Mouse (Mus musculus) liver, adult 2 months (tissue): ENCODE data around the gene Ankmy2. TPM values are rescaled to one million over a fixed set of nuclear protein-coding genes. Genes with fewer than 3 reads are reported as not detected.

Experiments used
- DNase-seq: peaks from one replicate; pipeline ENCODE4 v3.0.0-alpha.2; 2011; ENCODE audit warnings: low read depth, low spot score; ENCODE audit errors: extremely low read depth
- H3K27ac ChIP-seq: fragments of 200-500 bp; replicated peaks from 2 replicates; pipeline ENCODE4 v1.5.1; 2012; ENCODE audit warnings: low read depth, mild to moderate bottlenecking, control low read depth, inconsistent platforms, low read length; ENCODE audit not compliant: insufficient read depth
- H3K27me3 ChIP-seq: fragments of 200-500 bp; 2 replicates; pipeline ENCODE4 v1.6.1; 2012; ENCODE audit warnings: mild to moderate bottlenecking, moderate library complexity, low read length, inconsistent platforms; ENCODE audit not compliant: control insufficient read depth, insufficient read depth
- H3K36me3 ChIP-seq: fragments of 200-500 bp; 2 replicates; pipeline ENCODE4 v1.6.1; 2012; ENCODE audit warnings: low read length, inconsistent platforms; ENCODE audit not compliant: control insufficient read depth, insufficient read depth
- H3K4me1 ChIP-seq: fragments of 200-500 bp; 2 replicates; pipeline ENCODE4 v1.6.1; 2011; ENCODE audit warnings: low read length; ENCODE audit not compliant: control insufficient read depth, insufficient read depth
- H3K4me3 ChIP-seq: fragments of 200-500 bp; 2 replicates; pipeline ENCODE4 v1.5.1; 2011; ENCODE audit warnings: low read depth, mild to moderate bottlenecking, control low read depth, low read length, moderate library complexity; ENCODE audit not compliant: insufficient read depth
- H3K79me2 ChIP-seq: fragments of 200-500 bp; 2 replicates; pipeline ENCODE4 v1.6.1; 2012; ENCODE audit warnings: inconsistent platforms, mild to moderate bottlenecking, low read length, moderate library complexity; ENCODE audit not compliant: control insufficient read depth, insufficient read depth
- H3K9ac ChIP-seq: fragments of 200-500 bp; 2 replicates; pipeline ENCODE4 v1.6.1; 2012; ENCODE audit warnings: low read depth, mild to moderate bottlenecking, control low read depth, inconsistent platforms, low read length
- CTCF ChIP-seq: fragments of 200-500 bp; IDR thresholded peaks from 2 replicates; pipeline ENCODE4 v1.5.1; 2011; ENCODE audit warnings: low read depth, low read length, control low read depth
- POLR2A ChIP-seq: fragments of 200-500 bp; IDR thresholded peaks from 2 replicates; pipeline ENCODE4 v1.6.1; 2011; ENCODE audit warnings: low read length, control low read depth; ENCODE audit not compliant: insufficient read depth; ENCODE audit errors: extremely low read depth
- WGBS: fragments of 180-500 bp; shearing (Covaris S2); methylation state at CpG from one replicate; pipeline ENCODE4 v1.1.7; 2018; 5-methylcytosine and 5-hydroxymethylcytosine counted together
- polyA plus RNA-seq: library from polyadenylated mRNA; depleted of rRNA; stranded (reverse); fragments of >200 nt; gene quantifications from 2 replicates; pipeline ENCODE4 v1.2.3, GENCODE M21; 2012
- total RNA-seq: library from RNA; depleted of rRNA; stranded (reverse); fragments of >200 nt; gene quantifications from 2 replicates; pipeline ENCODE4 v1.2.3, GENCODE M21; 2014

Ankmy2 gene
- total and polyA plus RNA-seq, 2 experiments, result 3.4 to 7.9 TPM

GRCm38 (mm10) chr12:36150265-36150664 lies 6.6 kb upstream of the Ankmy2 start:
- Histone ChIP-seq H3K27me3 (no peaks in the 10 kb centered on the region), H3K9ac (no peak overlapping the region), H3K27ac (no peak overlapping the region), H3K4me3 (no peak overlapping the region), H3K79me2 (no peaks in the 10 kb centered on the region), H3K4me1 (peaks cover 4% of the 10 kb centered on the region), H3K36me3 (no peaks in the 10 kb centered on the region)
- no peak for TF ChIP-seq CTCF
- 55% methylated on average over 2 of the region's 2 CpGs for WGBS
- peak; percentile 55 for DNase-seq

DNA sequence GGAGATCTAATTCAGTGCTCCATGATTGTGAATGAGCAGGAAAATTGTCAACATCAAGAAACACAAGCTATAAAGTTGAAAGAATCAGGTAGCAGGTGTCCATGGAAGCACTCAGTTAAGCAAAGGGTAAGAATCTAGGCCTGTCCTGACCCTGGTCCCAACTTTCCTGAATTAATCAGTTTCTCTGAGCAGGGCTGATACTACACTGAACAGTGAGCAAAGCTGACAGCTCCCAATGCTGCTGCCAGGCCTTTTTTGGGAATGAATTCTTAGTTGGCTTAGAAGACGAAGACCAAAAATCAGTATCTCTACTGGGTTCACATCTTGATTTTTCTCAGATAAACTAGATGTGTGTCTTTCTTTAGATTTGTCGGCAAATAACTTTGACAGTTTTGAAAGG lies 6.2 kb upstream of the Ankmy2 start:
- WGBS, result 96% methylated on average over 2 of the region's 2 CpGs
- Histone ChIP-seq H3K4me3 (no peak overlapping the region), H3K4me1 (peaks cover 8% of the 10 kb centered on the region), H3K27me3 (no peaks in the 10 kb centered on the region), H3K36me3 (no peaks in the 10 kb centered on the region), H3K9ac (no peak overlapping the region), H3K27ac (no peak overlapping the region), H3K79me2 (no peaks in the 10 kb centered on the region)
- TF ChIP-seq CTCF (no peak), POLR2A (no peak)
- no peak for DNase-seq

DNA sequence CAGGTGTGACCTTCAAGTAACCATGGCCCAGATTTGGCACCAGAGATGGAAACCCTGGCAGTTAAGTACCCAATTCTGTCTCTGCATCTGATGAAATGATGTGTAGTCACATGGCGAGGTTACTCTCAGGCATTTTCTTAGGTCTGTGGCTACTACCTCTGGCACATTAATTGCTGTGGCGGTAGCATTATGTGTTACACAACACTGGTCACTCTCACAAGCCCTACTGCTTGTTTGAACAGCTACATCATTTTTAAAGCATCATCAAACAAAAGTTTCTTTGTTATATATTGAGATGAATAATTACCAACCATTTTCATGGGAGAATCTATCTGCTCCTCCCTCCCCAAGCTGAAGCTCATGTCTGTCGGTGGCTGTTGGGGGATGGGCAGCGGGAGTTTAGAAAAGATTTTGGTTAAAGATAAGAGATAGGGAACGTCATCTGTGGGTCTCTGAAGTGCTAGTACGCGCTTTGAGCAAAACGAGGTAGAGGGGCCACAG lies 1.7 kb upstream of the Ankmy2 start:
- no peaks in the 10 kb centered on the region for H3K36me3 ChIP-seq
- no peak overlapping the region for H3K4me3 ChIP-seq
- DNase-seq, result peak; percentile 44
- no peaks in the 10 kb centered on the region for H3K27me3 ChIP-seq
- 0 out of 2 replicates have a peak, but pooled peaks cover 3% of the 10 kb centered on the region for H3K79me2 ChIP-seq
- H3K4me1 ChIP-seq, result peaks cover 14% of the 10 kb centered on the region
- H3K9ac ChIP-seq, result no peak overlapping the region
- H3K27ac ChIP-seq, result no peak overlapping the region
- 7% methylated on average over 8 of the region's 8 CpGs for WGBS
- TF ChIP-seq CTCF, result no peak
- TF ChIP-seq POLR2A, result no peak

GRCm38 (mm10) chr12:36156101-36156636 lies 745 bp upstream of the Ankmy2 start:
- Histone ChIP-seq H3K36me3 (no peaks in the 10 kb centered on the region), H3K27me3 (no peaks in the 10 kb centered on the region), H3K4me1 (peaks cover 12% of the 10 kb centered on the region), H3K27ac (peak overlapping the region; percentile 32), H3K4me3 (peak overlapping the region; percentile 91), H3K79me2 (peaks cover 3% of the 10 kb centered on the region; the same call in 1 of the 2 replicates), H3K9ac (peak overlapping the region; percentile 89)
- DNase-seq, result peak; percentile 14
- no peak for TF ChIP-seq POLR2A
- TF ChIP-seq CTCF, result no peak
- WGBS, result under 1% methylated on average over 33 of the region's 33 CpGs

DNA sequence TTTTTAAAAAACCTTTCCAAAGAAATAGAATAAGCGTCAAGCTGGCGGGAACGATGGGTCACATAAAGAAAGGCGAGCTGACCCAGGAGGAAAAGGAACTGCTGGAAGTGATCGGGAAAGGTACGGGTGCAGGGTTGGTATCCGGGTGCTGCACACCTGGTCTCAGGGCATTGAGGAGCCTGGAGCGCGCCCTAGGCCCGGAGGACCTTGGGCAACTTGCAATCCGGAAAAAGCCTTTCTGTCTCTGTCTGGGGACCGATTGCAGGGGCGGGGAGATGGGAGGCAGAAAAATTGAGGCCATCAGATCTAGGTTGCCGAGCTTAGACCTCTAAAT lies 357 bp downstream of the Ankmy2 start:
- TF ChIP-seq CTCF, result no peak
- TF ChIP-seq POLR2A, result no peak
- H3K79me2 ChIP-seq, result peaks cover 3% of the 10 kb centered on the region; the same call in 1 of the 2 replicates
- H3K27ac ChIP-seq, result peak overlapping the region; percentile 77
- peak; percentile 78 for DNase-seq
- H3K36me3 ChIP-seq, result no peaks in the 10 kb centered on the region
- H3K4me3 ChIP-seq, result peak overlapping the region; percentile 70
- H3K9ac ChIP-seq, result peak overlapping the region; percentile 63
- H3K4me1 ChIP-seq, result peaks cover 12% of the 10 kb centered on the region
- no peaks in the 10 kb centered on the region for H3K27me3 ChIP-seq
- WGBS, result under 1% methylated on average over 14 of the region's 14 CpGs

- Histone ChIP-seq H3K27ac (peak within 1 kb of the TSS; percentile 77), H3K79me2 (peaks cover 3% of the 10 kb centered on the region; the same call in 1 of the 2 replicates), H3K4me3 (peak within 1 kb of the TSS; percentile 70), H3K9ac (peak within 1 kb of the TSS; percentile 63), H3K36me3 (no peaks in the 10 kb centered on the region), H3K4me1 (peaks cover 12% of the 10 kb centered on the region), H3K27me3 (no peaks in the 10 kb centered on the region)
- WGBS, result 2% methylated on average over 26 of the region's 26 CpGs
- no peak for TF ChIP-seq CTCF
- TF ChIP-seq POLR2A, result no peak
- DNase-seq, result peak; percentile 63
Measured at GRCm38 (mm10) chr12:36157638-36158308, 859 bp downstream of the Ankmy2 start, which contains the start of gene Bzw2. Bzw2 (minus strand) TSS chr12:36158080.
